Mouse (Mus musculus): Measurements from ENCODE around the gene Gm10295.

DNA sequence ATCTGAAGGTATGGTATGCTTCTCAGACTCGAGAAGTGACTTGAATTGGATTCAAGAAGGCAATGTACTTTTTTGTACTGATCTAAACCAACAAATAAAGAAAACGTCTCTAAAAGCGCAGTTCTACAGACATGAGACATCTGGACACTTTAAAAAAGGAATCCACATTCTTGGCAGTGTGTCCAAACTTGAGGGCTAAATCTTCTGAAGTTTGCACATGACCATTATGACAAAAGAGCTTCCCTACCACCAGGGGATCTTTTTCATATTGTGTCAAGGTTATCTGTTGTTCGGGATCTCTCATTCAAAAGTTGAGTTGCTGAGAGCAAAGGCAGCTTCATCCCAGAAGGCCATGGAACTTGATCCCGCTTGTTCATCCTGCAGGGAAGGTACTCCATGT is 40.0 kb upstream of the Gm10295 start:
- TF ChIP-seq POLR2A (IDR thresholded peaks at IDR 0.05; ENCODE audit: extremely low read depth, insufficient read depth, low read length): no peak
- TF ChIP-seq CTCF (IDR thresholded peaks at IDR 0.05; ENCODE audit: low read depth, low read length): no peak

Data from liver, adult 2 months (tissue).